Mouse (Mus musculus): ENCODE results near the gene Il1f6.
"Not testable (repeated sequence)": the region's sequence is repeated elsewhere in the genome, so short reads cannot be mapped to it uniquely, and the experiment has no call there.

Il1f6 gene

GRCm38 (mm10) chr2:24215118-24215517 is at the start of gene Il1f6:
Gene Il1f6, plus strand, starts transcription at chr2:24215418.
- DNase-seq (ENCODE audit: low spot score): no peak

DNA sequence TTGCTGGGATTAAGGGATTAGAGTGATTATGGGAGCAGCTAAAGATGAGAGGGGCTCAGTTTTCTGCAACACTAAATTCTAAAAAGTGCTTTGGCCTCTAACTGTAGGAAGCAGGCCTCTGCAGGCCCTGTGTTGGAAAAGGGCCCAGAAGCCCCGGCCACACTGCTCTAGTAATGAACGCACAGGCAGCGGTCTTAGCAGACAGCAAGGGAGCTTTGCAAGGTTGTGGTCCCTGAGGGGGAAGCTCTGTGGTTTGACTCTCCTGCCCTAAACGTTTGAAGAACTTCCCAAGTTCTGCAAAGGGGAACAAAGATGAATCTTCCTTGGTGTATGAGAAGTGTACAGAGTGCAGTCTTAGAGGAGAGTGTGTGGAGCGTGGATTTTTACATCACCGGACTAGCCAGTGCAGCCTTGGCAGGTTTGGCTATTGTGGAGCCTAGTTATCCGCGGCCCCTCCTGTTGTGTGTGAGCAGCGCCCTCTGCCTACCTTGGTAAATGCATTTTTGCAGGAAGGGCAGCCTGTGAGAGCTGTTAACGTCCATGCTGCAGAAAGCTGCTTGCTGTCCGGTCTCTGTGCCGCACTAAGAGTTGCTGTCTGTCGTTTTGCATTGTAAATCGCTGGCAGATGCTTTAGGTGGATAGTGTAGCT is 33.4 kb upstream of the Il1f6 start:
- DNase-seq (ENCODE audit: low spot score): not testable (repeated sequence)

- DNase-seq (ENCODE audit: low spot score): not testable (repeated sequence)
Observed at GRCm38 (mm10) chr2:24182423-24183147, 32.6 kb upstream of the Il1f6 start.

DNA sequence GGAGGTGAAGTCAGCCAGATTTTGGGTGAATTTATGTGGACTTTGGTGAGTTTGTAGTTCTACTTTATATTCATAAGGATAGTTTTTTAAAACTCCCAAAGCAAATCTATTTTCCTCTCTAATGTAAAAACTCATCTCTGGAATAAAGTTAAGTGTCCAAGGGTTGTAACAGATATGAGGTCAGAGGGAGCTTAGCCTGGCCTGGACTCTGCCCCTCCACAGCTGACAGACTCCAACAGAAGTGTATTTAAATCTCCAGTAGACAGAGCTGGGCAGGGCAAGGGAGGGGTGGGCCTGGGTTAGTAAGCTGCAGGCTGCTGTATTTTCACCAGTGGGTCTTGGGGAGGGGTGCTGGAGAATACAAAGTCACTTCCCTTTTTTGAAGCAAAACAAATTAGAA is 31.1 kb upstream of the Il1f6 start:
- not testable (repeated sequence) for DNase-seq (ENCODE audit: low spot score)

DNA sequence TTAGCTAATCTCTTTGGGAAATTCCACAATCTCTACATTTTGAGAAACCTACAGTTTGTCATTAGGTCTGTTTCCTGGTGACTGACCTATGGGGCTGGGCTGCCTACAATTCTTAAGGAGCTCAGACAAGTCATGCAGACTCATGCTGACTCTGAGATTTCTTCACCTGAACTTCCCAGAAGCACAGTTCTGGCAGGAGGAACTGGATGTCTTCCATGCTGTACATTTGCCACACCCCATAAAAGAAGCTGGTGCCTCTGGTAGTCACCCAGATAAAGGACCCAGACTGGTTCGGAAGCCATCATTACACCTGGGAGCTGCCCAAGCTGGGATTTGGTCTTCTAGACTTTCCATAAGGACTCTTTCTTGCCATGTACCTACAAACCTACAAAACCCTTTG is 29.0 kb upstream of the Il1f6 start, which contains the start of gene Il1f9:
Gene Il1f9 (plus strand): TSS at position 301 of the 400 bp plus-strand sequence.
- no peak for DNase-seq (ENCODE audit: low spot score)

GRCm38 (mm10) chr2:24187585-24187984 is 27.6 kb upstream of the Il1f6 start:
- DNase-seq (ENCODE audit: low spot score): no peak

DNA sequence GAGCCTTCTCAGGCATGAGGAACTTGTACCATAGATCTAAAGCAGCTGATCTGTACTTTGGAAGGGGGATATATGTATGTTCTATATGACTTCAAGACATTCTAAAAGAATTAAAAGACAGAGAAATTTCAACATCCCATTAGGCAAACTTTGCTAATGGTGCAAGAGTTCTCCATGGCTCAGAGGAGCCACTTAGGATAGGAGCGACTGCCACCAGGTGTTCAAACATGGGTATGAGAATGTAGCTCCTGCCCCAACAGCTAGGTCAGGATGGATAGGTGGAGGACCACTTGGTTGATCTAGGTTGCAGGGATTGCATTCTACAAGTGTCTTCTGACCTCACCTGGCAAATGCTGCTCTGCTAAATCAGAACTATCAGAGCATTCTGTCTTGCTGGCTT is 27.0 kb upstream of the Il1f6 start:
- DNase-seq (ENCODE audit: low spot score): no peak

DNA sequence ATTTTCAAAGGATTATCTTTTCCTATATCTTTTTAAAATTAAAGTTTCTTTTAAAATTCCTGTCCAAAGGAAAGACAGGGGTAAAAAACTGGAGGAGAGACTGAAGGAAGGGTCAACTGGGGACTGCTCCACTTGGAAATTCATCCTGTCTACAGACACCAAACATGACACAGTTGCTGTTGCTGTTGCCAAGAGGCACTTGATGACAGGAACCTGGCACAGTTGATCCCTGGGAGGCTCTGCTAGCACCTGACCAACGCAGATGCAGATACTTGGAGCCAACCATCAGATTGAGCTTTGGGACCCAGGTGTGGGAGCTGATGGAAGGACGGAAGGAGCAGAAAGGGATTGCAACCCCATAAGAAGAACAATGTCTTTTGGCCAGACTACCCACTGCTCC is 12.0 kb downstream of the Il1f6 start:
- DNase-seq (ENCODE audit: low spot score): no peak

DNA sequence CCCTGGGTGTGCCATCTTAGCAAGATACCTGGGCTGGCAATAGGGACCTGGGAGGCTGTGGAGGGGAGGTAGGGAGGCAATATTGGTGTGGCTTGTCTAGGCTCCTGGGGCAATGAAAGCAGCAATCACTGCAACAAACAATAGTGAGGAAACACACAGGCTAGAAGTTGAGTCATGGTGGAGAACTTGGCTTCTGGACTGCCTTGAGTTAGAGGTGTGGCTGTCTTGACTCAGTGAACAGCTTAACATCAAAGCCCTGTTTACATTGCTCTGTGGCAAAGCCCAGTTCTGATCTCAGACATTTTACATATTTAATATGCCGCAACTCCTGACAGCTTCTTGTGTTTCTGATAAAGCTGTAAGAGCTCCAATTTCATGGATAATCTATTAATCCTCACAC is 52.3 kb downstream of the Il1f6 start:
- no peak for DNase-seq (ENCODE audit: low spot score)

- DNase-seq (ENCODE audit: low spot score): no peak
Observed at GRCm38 (mm10) chr2:24273619-24274018, 58.4 kb downstream of the Il1f6 start.

DNA sequence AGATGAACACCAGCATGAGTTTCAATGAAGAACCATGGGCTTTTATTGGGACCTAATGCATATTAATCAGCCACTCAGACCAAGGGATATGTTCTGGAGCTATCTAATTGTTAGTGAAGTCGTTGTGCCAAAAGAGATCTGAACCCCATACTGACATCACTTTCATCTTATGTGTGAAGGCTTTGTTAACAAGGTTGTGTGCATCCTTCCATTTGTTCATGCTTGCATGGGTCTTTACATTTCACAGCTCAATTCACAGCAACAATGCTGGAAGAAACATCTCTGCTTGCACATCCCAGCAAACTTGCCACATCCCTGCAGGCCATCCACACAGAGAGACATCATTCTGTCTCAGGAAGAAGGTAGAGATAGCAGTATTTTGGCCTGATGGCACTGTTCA is 59.9 kb downstream of the Il1f6 start:
- no peak for DNase-seq (ENCODE audit: low spot score)

Data from c-Kit-positive CD71-positive TER-119-positive erythroid progenitor cells, embryonic 14.5 days (primary cell).